Mouse (Mus musculus): ENCODE data around the gene Timp2.

GRCm38 (mm10) chr11:118369251-118369650 is 13.7 kb upstream of the Timp2 start:
- TF ChIP-seq MAFK (IDR thresholded peaks at IDR 0.05; ENCODE audit: insufficient read depth, low read depth, low read length) (no peak), ZNF384 (IDR thresholded peaks at IDR 0.05; ENCODE audit: low read depth, low read length) (no peak), ZC3H11A (IDR thresholded peaks at IDR 0.05; ENCODE audit: borderline replicate concordance, low read depth, low read length) (no peak), HCFC1 (IDR thresholded peaks at IDR 0.05; ENCODE audit: borderline replicate concordance, insufficient read depth, low read length) (no peak)
